Mouse (Mus musculus) left cerebral cortex, postnatal 4 days (tissue): ENCODE results near the gene Tvp23b. TPM values are rescaled to one million over a fixed set of nuclear protein-coding genes. Genes with fewer than 3 reads are reported as not detected.

Experiments
- DNase-seq: peaks from one replicate; pipeline ENCODE4 v3.0.0-alpha.2; 2022
- intact Hi-C: fragments of 180-260 bp; cut with DNase I; formaldehyde crosslinking; loops from one replicate; pipeline ENCODE4 v1.15.1; 2025
- total RNA-seq, 2 experiments: library from RNA; stranded (reverse); gene quantifications; 2 replicates each; pipeline ENCODE4 v1.2.3; 2021

Tvp23b gene
- total RNA-seq, 2 experiments from 2014 or later = 19.6 to 22.0 TPM

GRCm38 (mm10) chr11:62937986-62938385, 58.7 kb downstream of the Tvp23b start:
- intact Hi-C loops = no loop called here
- DNase-seq = no peak

GRCm38 (mm10) chr11:62938921-62939320, 59.7 kb downstream of the Tvp23b start:
- intact Hi-C loops = no loop called here
- DNase-seq = no peak

DNA sequence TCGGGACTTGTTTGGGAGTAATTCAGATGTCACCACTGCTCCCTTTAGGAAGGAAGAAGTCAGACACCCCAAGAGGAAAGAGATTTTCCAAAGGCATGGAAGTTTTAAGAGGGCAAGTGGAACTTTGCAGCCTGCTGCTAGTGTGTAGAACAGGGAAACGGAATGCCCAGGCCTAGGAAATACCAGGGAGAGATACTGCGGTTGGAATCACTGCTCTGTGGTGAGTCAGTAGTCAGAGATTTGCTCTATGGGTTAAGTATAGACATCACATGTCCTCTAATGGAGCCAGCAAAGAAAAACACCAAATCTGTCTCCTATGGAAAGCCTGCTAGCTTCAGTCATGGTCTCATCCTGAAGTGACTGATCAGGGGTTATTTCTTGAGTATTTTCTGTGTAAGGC, 60.9 kb downstream of the Tvp23b start:
- no peak for DNase-seq
- intact Hi-C loops = no loop called here

DNA sequence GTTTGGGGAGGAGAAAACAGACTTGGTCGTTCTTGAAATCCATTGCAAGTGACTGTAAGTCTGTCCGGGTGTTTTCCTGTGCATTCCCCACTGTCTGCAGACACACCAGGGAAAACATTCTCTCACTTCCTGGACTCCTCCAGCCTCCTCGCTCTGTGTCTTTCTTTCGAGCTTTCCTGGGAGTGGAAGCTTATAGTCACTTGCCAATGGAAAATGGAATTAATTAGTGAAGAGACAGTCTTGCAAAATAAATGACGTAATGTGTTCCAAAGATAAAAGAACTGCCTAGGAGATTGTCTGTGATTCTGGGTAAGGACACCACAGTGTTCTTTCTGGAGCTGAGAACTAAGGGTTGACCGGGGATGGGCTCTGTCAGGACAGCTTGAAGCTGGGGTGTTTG, 64.3 kb downstream of the Tvp23b start:
- intact Hi-C loops = no loop called here
- no peak for DNase-seq

DNA sequence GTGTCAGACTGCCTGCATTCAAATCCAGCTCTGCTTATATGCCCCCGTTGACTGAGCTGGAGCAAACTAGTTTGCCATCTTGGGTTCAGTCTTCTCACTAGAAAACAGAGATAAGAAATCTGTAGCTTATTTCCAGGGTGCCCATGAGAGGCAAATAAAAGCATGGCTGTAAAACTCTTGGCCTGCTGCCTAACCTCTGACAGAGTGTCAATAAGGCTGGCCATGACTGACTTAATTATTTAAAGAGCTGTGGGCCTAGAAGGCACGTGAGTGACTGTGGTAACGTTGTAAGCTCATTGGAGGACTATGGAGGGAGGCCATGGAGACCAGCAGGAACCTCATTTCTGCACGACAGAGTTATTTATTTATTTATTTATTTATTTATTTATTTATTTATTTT, 66.3 kb downstream of the Tvp23b start:
- intact Hi-C loops = no loop called here
- no peak for DNase-seq

DNA sequence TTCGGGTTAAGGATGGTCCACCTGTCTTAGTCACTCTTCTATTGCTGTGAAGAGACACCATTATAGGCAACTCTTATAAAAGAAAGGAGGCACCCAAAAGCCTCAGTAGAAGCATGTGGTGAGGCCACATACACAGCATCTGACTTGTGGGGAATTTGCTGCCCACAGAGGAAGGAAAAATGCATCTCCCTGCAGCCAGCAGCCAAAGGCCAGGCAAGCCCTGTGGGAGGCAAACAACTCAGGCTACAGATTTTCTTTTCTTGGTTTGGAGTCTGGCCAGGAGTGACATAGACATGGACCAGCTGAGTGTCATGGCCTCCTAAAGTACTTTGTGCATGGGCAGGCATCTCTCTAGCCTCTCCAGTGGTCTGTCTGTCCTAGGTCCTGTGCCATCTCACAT, 70.3 kb downstream of the Tvp23b start:
- DNase-seq = no peak
- intact Hi-C loops = no loop called here

DNA sequence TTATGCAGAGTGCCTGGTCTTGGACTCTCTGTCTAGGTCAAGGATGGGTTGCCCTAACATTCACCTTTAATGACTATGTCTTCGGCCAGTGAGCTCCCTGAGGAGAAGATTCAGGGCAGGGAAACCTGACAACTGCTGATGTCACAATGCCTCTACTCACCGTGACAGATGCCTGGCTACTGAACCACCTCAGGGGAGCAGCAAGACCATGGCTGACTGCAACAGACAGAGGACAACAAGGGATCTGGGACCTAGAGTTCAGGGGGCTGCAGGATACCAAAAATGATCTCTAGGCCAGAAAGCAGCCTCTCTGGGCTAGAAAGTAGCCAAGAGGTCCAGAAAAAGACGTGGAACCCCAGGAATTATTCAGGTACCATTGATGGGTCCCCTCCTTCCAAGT, 71.8 kb downstream of the Tvp23b start, which contains the start of gene Cdrt4:
TSS of gene Cdrt4 (plus strand) at position 182 of the 400 bp plus-strand sequence.
- intact Hi-C loops = no loop called here
- no peak for DNase-seq

DNA sequence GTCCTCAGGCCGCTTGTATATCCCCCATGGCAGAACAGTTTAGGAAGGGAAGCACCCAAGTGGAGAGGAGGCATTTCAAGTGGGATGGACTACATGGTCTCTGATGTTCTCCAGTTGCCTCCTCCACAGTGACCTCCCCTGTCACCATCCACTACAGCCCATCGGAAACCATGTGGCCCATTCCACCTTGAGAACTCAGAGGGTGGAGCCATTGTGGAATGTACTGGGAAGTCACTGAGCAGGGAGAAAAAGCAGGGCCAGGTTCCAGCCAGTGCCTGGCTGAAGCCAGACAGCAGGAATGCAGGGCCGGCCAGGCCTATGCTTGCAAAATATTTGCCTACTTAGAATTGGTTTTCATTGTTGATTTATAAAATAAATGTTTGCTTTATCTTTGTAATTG, 75.5 kb downstream of the Tvp23b start:
- intact Hi-C loops = no loop called here
- DNase-seq = no peak

DNA sequence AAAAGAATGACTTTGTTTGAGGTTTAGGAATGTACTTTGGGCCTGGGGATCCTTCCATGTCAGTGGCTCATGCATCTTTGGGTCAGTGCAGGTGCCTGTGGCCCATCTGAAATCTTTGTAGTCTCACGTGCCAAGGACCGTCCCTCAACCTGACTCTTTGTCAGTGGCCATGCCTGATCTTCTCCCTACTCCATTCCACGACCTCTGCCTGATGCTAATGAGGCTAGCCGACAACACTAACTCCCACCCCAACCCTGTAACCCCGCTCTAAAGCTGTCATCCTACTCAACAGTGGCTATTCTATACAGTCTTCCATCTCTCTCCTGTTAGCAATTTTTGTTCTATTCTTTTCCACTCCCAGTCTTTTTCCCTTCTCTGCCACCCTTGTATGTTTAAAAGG, 75.9 kb downstream of the Tvp23b start:
- intact Hi-C loops = no loop called here
- no peak for DNase-seq

DNA sequence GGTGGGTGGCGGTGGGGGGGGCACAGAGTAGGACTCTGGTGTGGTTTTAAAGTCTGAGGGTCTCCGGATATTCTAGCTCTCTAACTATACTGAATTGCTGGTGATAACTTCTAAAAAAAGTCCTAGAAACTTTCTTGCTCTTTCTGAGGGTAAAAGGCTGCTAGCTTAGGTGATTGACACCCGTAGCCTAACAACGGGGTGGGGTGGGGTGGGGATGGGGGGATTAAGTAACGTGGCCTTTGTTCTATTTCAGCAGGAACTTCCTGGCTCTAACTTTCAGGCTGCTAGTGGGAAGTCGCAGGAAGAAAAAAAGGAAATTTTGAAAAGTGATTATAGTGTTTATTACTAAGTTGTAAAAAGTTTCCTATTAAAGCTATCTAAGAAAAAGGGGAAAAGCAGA, 76.5 kb downstream of the Tvp23b start:
- DNase-seq = no peak
- intact Hi-C loops = no loop called here

DNA sequence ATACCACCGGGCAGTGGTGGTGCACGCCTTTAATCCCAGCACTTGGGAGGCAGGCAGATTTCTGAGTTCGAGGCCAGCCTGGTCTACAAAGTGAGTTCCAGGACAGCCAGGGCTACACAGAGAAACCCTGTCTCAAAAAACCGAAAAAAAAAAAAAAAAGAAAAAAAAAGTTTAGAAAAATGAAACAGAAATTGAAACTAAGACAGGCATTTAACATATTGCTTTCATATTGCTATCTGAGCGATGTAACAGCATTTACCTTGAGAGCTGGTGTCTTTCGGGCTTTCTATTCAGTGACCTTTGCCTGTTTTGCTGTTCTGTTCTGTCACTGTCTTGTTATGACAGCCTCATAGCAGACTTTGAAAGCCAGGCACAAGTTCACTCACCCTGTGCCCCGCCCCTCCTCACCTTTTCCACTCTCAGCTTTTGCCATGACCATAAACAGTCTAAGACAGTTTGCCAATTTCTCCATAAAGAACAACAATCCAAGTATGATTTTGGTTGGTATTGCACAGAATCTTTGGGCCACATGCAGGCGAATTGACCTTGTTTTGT, 78.4 kb downstream of the Tvp23b start:
- intact Hi-C loops = no loop called here
- no peak for DNase-seq

DNA sequence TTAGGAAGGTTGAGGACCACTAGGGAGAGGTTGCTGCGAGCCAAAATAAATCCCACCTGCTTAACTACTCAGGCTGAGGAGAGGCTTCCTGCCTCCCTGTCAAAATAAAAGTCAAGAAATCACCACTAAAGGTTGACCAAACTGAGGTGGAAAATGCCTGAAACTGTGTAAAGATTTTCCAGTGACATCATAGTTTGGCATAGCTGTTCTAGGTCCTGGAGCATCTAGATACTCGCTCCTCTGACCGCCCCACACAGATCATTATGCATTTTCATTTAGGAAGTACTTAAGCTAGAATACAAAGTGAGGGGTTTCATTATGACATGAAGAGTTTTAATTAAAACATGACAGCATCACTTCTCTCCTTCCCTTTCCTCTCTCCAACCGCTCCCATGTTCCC, 84.0 kb downstream of the Tvp23b start:
- DNase-seq = no peak
- intact Hi-C loops = no loop called here

- DNase-seq = no peak
- intact Hi-C loops = no loop called here
Measured at GRCm38 (mm10) chr11:62966424-62966764, 87.1 kb downstream of the Tvp23b start.

Other genes with a start within 250 kb of the Tvp23b start
- 10 to 100 TPM; 14.4 to 16.7 TPM for gene Lrrc75a, start 230.9 kb upstream of the Tvp23b start, total RNA-seq
- 10 to 100 TPM; 18.1 to 19.6 TPM for gene Mmgt2, start 230.8 kb upstream of the Tvp23b start, total RNA-seq
- 10 to 100 TPM; 23.7 to 24.4 TPM for gene Zfp287, start 147.6 kb upstream of the Tvp23b start, total RNA-seq
- not detected for gene Gm10428, start 126.4 kb upstream of the Tvp23b start, total RNA-seq
- 10 to 100 TPM; 29.7 to 32.4 TPM for gene Zfp286, start 90.0 kb upstream of the Tvp23b start, total RNA-seq
- 10 to 100 TPM; 10.8 to 10.9 TPM for gene Trim16, start 59.2 kb upstream of the Tvp23b start, total RNA-seq
- under 1 TPM; 0.89 to 0.96 TPM for gene Fbxw10, start 32.4 kb upstream of the Tvp23b start, total RNA-seq
- gene Cdrt4, start 71.7 kb downstream of the Tvp23b start, total RNA-seq = not detected
- under 1 TPM in 1 of 2 experiments, not detected in 1; 0.20 TPM for gene Tekt3, start 182.2 kb downstream of the Tvp23b start, total RNA-seq
- gene Pmp22, start 249.5 kb downstream of the Tvp23b start, total RNA-seq = 10 to 100 TPM; 16.9 to 17.2 TPM